Mouse (Mus musculus): ENCODE data around the gene Usp48.
"Not testable (repeated sequence)": the region's sequence is repeated elsewhere in the genome, so short reads cannot be mapped to it uniquely, and the experiment has no call there.

Usp48 gene

GRCm38 (mm10) chr4:137593601-137594495 lies at the start of gene Usp48:
TSS of gene Usp48 (plus strand) at chr4:137593755.
- DNase-seq = peak; percentile 99

- DNase-seq = no peak
These were observed 48.0 kb upstream of the Usp48 start for GRCm38 (mm10) chr4:137545568-137545967.

GRCm38 (mm10) chr4:137546003-137546525 lies 47.5 kb upstream of the Usp48 start:
- no peak for DNase-seq

- no peak for DNase-seq
These were observed 40.1 kb upstream of the Usp48 start for GRCm38 (mm10) chr4:137553466-137553865.

GRCm38 (mm10) chr4:137556673-137557210 lies 36.8 kb upstream of the Usp48 start:
- DNase-seq = no peak

- DNase-seq = no peak
These were observed 23.7 kb upstream of the Usp48 start for GRCm38 (mm10) chr4:137569873-137570272.

GRCm38 (mm10) chr4:137574469-137574868 lies 19.1 kb upstream of the Usp48 start, which contains the start of gene Ldlrad2:
TSS of gene Ldlrad2 (minus strand) at chr4:137574569.
- no peak for DNase-seq

- DNase-seq = no peak
These were observed 16.1 kb upstream of the Usp48 start for GRCm38 (mm10) chr4:137577486-137577885.

GRCm38 (mm10) chr4:137578181-137578845 lies 15.2 kb upstream of the Usp48 start:
- peak; percentile 29 for DNase-seq

GRCm38 (mm10) chr4:137579789-137580188 lies 13.8 kb upstream of the Usp48 start:
- no peak for DNase-seq

- no peak for DNase-seq
These were observed 13.3 kb upstream of the Usp48 start for GRCm38 (mm10) chr4:137580299-137580698.

GRCm38 (mm10) chr4:137581815-137582214 lies 11.7 kb upstream of the Usp48 start:
- DNase-seq = no peak

- DNase-seq = not testable (repeated sequence)
These were observed 4.5 kb upstream of the Usp48 start for GRCm38 (mm10) chr4:137589095-137589494.

GRCm38 (mm10) chr4:137589586-137589985 lies 4.0 kb upstream of the Usp48 start:
- DNase-seq = no peak

GRCm38 (mm10) chr4:137590961-137591360 lies 2.6 kb upstream of the Usp48 start:
- DNase-seq = no peak

GRCm38 (mm10) chr4:137594496-137595270 lies 1.1 kb downstream of the Usp48 start:
- DNase-seq = peak; percentile 37

- DNase-seq = no peak
These were observed 3.6 kb downstream of the Usp48 start for GRCm38 (mm10) chr4:137597098-137597630.

- no peak for DNase-seq
These were observed 5.0 kb downstream of the Usp48 start for GRCm38 (mm10) chr4:137598577-137598976.

GRCm38 (mm10) chr4:137603449-137604171 lies 10.1 kb downstream of the Usp48 start:
- no peak for DNase-seq

GRCm38 (mm10) chr4:137607023-137607422 lies 13.5 kb downstream of the Usp48 start:
- no peak for DNase-seq

GRCm38 (mm10) chr4:137609281-137609680 lies 15.7 kb downstream of the Usp48 start:
- no peak for DNase-seq

GRCm38 (mm10) chr4:137609702-137610101 lies 16.1 kb downstream of the Usp48 start:
- DNase-seq = no peak

All from right cerebral cortex, adult 18-20 months (tissue).